Mouse (Mus musculus) mouse embryonic stem cell (cell line): ENCODE measurements around the gene Dock1.

Source experiments
- in situ Hi-C, 2 experiments: fragments of 300-500 bp; cut with MboI; formaldehyde crosslinking; loops; 1 replicate in 1 of 2; 3 replicates in 1 of 2; pipeline ENCODE4 v1.14.3; 2019 to 2020; ENCODE audit warnings: low sequenced_read_pairs in 2 of 2, low pct_unique_long_range_greater_than_20kb in 1 of 2, mixed read lengths in 1 of 2; ENCODE audit not compliant: unreplicated experiment in 1 of 2

Gene Dock1

GRCm38 (mm10) chr7:135158381-135158780 is 487.9 kb downstream of the Dock1 start:
- in situ Hi-C loops = loop anchor here in 1 of 2 experiments (25.0 kb wide), 1 partner anchor 196 kb away; no protein-coding TSS in a partner anchor

DNA sequence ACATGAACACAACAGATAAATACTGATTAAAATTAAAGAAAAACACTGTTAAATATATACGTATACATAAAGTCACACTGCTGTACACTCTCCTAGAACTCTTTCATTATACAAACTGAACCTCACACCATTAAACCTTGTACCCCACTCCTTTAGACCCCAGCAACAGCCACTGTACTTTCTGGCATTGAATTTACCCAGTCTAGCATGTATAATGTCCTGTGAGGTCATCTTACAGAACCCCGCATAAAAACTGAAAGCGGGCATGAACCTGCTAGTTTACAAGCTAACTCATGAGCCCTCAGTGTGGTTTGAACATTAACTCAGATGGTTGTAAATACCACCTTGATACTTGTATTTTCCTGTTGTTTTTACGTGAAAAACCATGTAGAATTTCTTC is 489.2 kb downstream of the Dock1 start:
- in situ Hi-C loops = loop anchor here in 1 of 2 experiments (25.0 kb wide), 1 partner anchor 197 kb away; no protein-coding TSS in a partner anchor

- in situ Hi-C loops = loop anchor here in 1 of 2 experiments (25.0 kb wide), 1 partner anchor 203 kb away; no protein-coding TSS in a partner anchor
Measured at GRCm38 (mm10) chr7:135165155-135165554, 494.7 kb downstream of the Dock1 start.

- in situ Hi-C loops = loop anchor here in 1 of 2 experiments (25.0 kb wide), 1 partner anchor 208 kb away; no protein-coding TSS in a partner anchor
Measured at GRCm38 (mm10) chr7:135169936-135170335, 499.5 kb downstream of the Dock1 start.

DNA sequence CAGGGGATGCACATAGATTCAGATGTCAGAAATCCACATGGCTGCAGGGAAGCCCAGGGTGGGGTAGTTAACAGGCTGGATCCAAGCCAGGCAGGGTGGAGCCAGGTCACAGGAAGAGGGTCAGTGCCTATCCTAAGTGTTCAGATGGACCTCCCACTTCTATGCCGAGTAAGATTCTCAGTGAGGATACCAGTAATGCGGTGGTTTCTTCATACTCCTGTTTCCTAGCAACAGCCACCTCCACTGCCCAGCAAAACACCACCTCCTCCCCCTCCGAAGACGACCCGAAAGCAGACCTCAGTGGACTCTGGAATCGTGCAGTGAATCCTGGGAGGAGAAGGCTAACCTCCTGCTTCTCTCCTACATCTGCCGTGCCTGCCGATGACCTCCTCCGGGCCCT is 501.8 kb downstream of the Dock1 start:
- in situ Hi-C loops = loop anchor here in 1 of 2 experiments (25.0 kb wide), 1 partner anchor 210 kb away; no protein-coding TSS in a partner anchor

- in situ Hi-C loops = no loop called here
Measured at GRCm38 (mm10) chr7:135194190-135194589, 523.7 kb downstream of the Dock1 start.

DNA sequence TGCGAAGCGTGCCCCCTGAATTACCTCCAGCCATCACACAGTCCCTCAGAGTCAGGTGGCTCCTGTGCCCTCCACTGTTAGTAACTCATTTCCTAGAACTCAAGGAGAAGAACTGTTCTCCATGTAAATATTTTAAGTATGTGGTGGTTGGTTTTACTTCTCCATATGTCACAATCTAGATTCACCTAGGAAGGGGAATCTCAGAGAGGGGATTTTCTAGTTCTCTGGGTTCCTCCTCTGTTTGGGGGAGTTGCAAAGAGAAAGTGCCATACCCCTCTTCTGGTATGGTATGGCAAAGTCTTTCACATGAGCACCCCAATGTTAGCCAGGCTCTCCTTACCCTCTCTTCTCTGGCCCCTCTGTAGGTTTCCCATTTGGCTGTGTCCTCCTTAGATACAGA is 525.2 kb downstream of the Dock1 start:
- in situ Hi-C loops = no loop called here

- in situ Hi-C loops = no loop called here
Measured at GRCm38 (mm10) chr7:135196828-135197227, 526.4 kb downstream of the Dock1 start.

DNA sequence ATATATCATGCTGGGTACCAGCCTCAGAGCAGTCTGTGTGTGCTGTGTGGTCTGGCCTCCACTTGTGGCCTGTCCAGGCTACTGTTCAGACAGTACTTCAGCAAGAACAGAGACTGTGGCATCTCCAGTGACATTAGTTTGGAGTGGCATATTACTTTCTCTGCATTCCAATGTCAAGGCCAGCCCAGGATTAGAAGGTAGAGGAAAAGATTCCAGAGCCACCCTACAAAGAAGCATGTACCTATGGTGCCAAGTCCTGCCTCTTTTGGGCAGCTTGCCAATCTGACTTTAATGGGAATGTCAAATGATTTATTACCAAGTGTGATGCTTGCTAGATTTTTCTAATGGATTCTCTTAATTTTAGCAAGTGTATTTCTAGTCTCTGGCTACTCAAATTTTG is 533.5 kb downstream of the Dock1 start:
- in situ Hi-C loops = no loop called here

DNA sequence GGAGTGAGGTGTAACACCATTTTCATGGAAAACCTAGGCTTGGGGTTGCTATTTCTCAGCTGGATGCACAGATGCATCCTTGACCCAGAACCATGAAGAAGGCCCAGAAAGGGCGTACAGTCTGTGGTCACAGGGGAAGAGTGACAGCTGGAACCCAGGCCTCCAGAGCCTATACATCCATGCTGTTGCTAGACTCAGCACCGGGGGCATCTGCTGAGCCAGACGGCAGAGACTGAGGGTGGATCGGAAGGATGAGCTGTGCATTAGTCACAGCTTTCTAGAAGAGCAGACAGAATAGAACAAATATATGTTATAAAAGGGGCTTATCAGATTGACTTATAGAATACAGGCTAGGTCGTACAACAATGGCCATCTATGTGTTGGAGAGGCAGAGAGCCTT is 534.7 kb downstream of the Dock1 start:
- in situ Hi-C loops = no loop called here

DNA sequence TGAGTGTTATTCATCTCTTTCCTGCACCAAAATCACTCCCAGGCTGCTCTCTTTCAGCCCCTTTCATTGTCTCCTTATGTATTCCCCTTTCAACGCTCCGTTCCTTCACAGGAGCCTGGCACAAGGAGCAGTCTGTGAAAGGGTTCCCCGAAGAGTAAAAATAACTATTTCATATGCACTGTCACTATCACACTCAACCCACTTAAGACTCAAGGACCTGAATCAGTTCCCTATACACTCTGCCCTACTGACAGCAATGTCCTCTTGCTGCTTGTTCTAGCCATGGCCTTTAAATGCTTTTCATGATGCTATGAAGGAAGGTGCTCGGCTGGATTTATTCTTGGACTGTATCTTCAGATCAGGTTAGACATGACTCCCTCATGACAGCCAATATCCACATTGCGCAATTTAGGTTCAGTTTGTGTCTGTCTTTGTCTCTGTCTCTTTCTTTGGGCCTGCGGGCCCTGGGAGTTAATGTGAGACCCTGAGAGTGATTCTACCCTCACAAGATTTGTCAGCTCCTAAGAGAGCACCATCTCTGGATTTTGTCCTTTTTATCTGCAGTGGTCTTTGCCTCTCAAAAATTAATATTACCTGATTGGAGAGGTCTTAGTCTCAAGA is 538.6 kb downstream of the Dock1 start:
- in situ Hi-C loops = no loop called here

DNA sequence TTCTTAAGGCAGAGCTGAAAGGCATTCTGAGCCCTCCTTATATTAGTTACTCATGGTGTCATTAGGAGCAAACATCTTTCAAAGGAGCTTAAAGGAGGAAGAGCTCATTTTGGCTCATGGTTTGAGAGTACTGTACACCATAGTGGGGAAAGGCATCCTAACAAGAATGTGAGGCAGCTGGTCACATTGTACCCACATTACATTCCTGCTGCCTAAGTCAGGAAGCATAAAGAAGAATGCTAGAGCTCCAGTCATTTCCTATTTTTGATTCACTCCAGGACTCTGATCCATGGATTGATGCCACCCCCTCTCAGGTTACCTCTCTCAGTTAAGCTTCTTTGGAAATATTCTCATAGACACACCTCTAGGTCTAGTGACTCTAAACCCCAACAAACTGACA is 539.8 kb downstream of the Dock1 start:
- in situ Hi-C loops = no loop called here

DNA sequence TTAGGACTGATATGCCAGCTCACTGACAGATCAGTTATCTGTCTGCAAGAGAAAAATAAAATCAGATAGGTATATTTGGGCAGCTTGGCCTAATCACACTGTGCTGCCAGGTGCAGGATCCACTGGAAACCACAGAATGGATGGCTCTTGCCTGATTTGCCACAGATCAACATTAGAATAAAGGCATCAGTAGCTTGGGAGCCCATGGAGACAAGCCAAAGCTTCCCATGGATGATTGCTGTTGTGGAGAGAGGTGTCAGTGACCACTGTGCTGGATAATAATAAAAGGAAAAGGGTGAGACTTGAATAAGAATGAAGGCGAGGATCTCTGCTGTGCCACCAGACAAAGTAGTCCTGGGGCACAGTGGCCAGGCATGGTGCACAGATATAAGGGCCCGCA is 540.4 kb downstream of the Dock1 start:
- in situ Hi-C loops = no loop called here

DNA sequence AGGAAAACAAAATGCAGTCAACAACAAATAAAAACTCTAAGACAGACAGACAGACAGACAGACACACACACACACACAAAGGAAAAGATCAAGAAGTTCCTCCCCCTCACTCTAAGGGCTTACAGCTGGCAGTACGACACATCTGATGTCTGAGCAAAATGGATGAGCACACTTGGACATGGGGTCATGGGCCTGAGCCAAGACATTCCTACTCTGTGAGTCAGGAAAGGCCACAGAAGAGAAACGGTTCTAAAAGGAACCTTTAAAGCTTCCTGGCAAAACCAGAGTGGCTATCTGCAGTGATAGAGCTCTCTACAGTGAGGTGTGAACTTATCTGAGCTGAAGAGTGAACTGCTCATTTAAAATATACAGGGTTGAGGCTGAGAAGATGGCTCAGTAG is 542.1 kb downstream of the Dock1 start:
- in situ Hi-C loops = no loop called here

GRCm38 (mm10) chr7:135221475-135221874 is 551.0 kb downstream of the Dock1 start:
- in situ Hi-C loops = no loop called here
